Mouse (Mus musculus): Measurements from ENCODE around the gene Stxbp5. TPM values are rescaled to one million over a fixed set of nuclear protein-coding genes. Genes with fewer than 3 reads are reported as not detected.

Stxbp5 gene
- polyA plus RNA-seq, 1 experiment from 2014 or later: 4.7 TPM

GRCm38 (mm10) chr10:9796429-9796828, 104.5 kb downstream of the Stxbp5 start:
- H3K9me3 ChIP-seq (replicated peaks; ENCODE audit: control insufficient read depth, low read length): no peaks in the 10 kb centered on the region
- H3K4me2 ChIP-seq (ENCODE audit: low read depth, low read length): no peak overlapping the region
- ATAC-seq (ENCODE audit: insufficient read depth, low FRiP score): no peak
- no peak overlapping the region for H3K9ac ChIP-seq (ENCODE audit: low read length)
- peaks cover 4% of the 10 kb centered on the region; the same call in 1 of the 2 replicates for H3K36me3 ChIP-seq (ENCODE audit: control insufficient read depth, insufficient read depth, low read length)
- H3K4me3 ChIP-seq (replicated peaks; ENCODE audit: low read length): no peak overlapping the region
- no peaks in the 10 kb centered on the region for H3K4me1 ChIP-seq (ENCODE audit: control insufficient read depth, insufficient read depth, low read length)
- 91% methylated on average over 1 of the region's 1 CpGs for WGBS
- H3K27me3 ChIP-seq (ENCODE audit: control insufficient read depth, insufficient read depth, low read length): no peaks in the 10 kb centered on the region
- no peak overlapping the region for H3K27ac ChIP-seq (ENCODE audit: low read length)

DNA sequence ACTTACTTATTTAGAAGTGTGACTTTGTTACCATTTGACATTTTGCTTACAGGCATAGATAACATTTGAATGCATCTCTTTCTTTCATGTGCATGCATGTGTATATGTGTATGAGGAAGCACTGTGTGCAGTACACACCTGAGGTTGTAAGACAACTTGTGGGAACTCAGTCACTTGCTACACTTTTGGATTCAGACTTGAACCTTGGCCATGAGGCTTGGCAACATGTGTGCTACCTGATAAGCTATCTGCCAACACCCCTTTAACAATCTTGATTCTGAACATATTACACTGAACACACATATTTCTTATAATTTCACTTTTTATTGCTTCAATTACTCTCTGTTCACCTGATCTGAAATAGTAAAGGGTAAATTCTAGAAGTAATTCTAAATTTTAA, 106.5 kb downstream of the Stxbp5 start:
- Histone ChIP-seq H3K36me3 (ENCODE audit: control insufficient read depth, insufficient read depth, low read length) (peaks cover 4% of the 10 kb centered on the region; the same call in 1 of the 2 replicates), H3K9me3 (replicated peaks; ENCODE audit: control insufficient read depth, low read length) (no peaks in the 10 kb centered on the region), H3K4me2 (ENCODE audit: low read depth, low read length) (no peak overlapping the region), H3K4me3 (replicated peaks; ENCODE audit: low read length) (no peak overlapping the region), H3K9ac (ENCODE audit: low read length) (no peak overlapping the region), H3K4me1 (ENCODE audit: control insufficient read depth, insufficient read depth, low read length) (no peaks in the 10 kb centered on the region), H3K27me3 (ENCODE audit: control insufficient read depth, insufficient read depth, low read length) (no peaks in the 10 kb centered on the region), H3K27ac (ENCODE audit: low read length) (no peak overlapping the region)
- ATAC-seq (ENCODE audit: insufficient read depth, low FRiP score): no peak

DNA sequence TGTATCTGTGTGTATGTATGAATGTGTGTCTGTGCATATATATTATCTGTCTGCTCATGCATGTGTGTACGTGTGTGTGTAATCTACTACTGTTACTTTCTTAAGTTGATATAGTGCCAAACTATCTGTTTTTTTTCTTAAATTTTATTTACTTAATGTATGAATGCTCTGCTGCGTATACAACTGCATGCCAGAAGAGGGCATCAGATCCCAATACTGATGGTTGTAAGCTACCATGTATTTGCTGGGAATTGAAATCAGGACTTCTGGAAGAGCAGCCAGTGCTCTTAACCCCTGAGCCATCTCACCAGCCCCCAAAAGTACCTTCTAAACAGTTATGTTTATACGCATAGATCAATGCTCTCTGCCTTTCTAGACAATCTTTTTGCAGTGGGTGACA, 109.9 kb downstream of the Stxbp5 start:
- Histone ChIP-seq H3K27ac (ENCODE audit: low read length) (no peak overlapping the region), H3K9me3 (replicated peaks; ENCODE audit: control insufficient read depth, low read length) (no peaks in the 10 kb centered on the region), H3K36me3 (ENCODE audit: control insufficient read depth, insufficient read depth, low read length) (no peaks in the 10 kb centered on the region), H3K9ac (ENCODE audit: low read length) (no peak overlapping the region), H3K4me2 (ENCODE audit: low read depth, low read length) (no peak overlapping the region), H3K4me3 (replicated peaks; ENCODE audit: low read length) (no peak overlapping the region), H3K4me1 (ENCODE audit: control insufficient read depth, insufficient read depth, low read length) (no peaks in the 10 kb centered on the region), H3K27me3 (ENCODE audit: control insufficient read depth, insufficient read depth, low read length) (no peaks in the 10 kb centered on the region)
- ATAC-seq (ENCODE audit: insufficient read depth, low FRiP score): no peak
- 84% methylated on average over 3 of the region's 3 CpGs for WGBS

- Histone ChIP-seq H3K4me1 (ENCODE audit: control insufficient read depth, insufficient read depth, low read length) (no peaks in the 10 kb centered on the region), H3K36me3 (ENCODE audit: control insufficient read depth, insufficient read depth, low read length) (no peaks in the 10 kb centered on the region), H3K27ac (ENCODE audit: low read length) (no peak overlapping the region), H3K9ac (ENCODE audit: low read length) (no peak overlapping the region), H3K27me3 (ENCODE audit: control insufficient read depth, insufficient read depth, low read length) (no peaks in the 10 kb centered on the region), H3K4me3 (replicated peaks; ENCODE audit: low read length) (no peak overlapping the region), H3K9me3 (replicated peaks; ENCODE audit: control insufficient read depth, low read length) (no peaks in the 10 kb centered on the region), H3K4me2 (ENCODE audit: low read depth, low read length) (no peak overlapping the region)
- 87% methylated on average over 11 of the region's 11 CpGs for WGBS
- ATAC-seq (ENCODE audit: insufficient read depth, low FRiP score): no peak
Measured at GRCm38 (mm10) chr10:9786461-9786860, 114.4 kb downstream of the Stxbp5 start.

DNA sequence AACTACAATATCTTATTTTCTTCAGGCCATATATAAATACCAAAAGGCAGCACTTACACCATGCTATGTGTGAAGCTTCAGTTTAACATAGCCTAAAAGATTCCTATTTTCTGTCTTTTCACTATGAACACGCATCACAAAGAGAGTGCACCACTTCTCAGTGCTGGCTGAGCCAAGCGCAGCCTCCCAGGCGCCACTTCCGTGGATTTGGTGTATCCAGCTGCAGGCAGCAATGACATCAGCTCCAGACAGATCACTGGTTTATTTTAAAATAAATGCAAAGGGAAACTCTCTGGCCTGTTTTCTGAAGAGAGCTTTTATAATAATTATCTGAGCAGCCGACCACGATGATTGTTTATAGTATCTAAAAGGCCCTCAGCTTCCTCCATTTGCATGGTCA, 115.2 kb downstream of the Stxbp5 start:
- Histone ChIP-seq H3K27ac (ENCODE audit: low read length) (no peak overlapping the region), H3K36me3 (ENCODE audit: control insufficient read depth, insufficient read depth, low read length) (no peaks in the 10 kb centered on the region), H3K9me3 (replicated peaks; ENCODE audit: control insufficient read depth, low read length) (no peaks in the 10 kb centered on the region), H3K27me3 (ENCODE audit: control insufficient read depth, insufficient read depth, low read length) (no peaks in the 10 kb centered on the region), H3K4me3 (replicated peaks; ENCODE audit: low read length) (no peak overlapping the region), H3K9ac (ENCODE audit: low read length) (no peak overlapping the region), H3K4me1 (ENCODE audit: control insufficient read depth, insufficient read depth, low read length) (no peaks in the 10 kb centered on the region), H3K4me2 (ENCODE audit: low read depth, low read length) (no peak overlapping the region)
- WGBS: 38% methylated on average over 6 of the region's 6 CpGs
- no peak for ATAC-seq (ENCODE audit: insufficient read depth, low FRiP score)

DNA sequence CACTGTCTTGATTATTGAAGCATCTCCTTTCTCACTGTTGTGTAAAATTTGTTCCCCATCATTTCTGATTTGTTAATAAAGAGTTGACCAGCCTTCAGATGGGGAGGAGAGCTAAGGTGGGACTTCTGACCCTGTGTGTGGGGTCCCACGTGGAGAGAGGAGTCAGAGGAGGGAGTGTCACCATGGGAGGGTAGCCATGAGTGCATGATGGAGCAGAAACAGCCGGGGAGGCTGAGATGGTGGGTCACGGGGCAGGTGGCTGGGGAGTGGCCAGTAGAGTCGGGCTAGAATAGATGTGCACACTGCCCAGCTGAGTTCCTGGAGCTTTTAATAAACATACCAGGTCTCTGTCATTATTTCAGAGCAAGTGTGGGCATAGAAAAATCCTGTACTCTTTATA, 121.0 kb downstream of the Stxbp5 start:
- H3K9me3 ChIP-seq (replicated peaks; ENCODE audit: control insufficient read depth, low read length): no peaks in the 10 kb centered on the region
- no peaks in the 10 kb centered on the region for H3K36me3 ChIP-seq (ENCODE audit: control insufficient read depth, insufficient read depth, low read length)
- H3K27ac ChIP-seq (ENCODE audit: low read length): no peak overlapping the region
- no peak overlapping the region for H3K4me3 ChIP-seq (replicated peaks; ENCODE audit: low read length)
- H3K27me3 ChIP-seq (ENCODE audit: control insufficient read depth, insufficient read depth, low read length): no peaks in the 10 kb centered on the region
- H3K4me2 ChIP-seq (ENCODE audit: low read depth, low read length): no peak overlapping the region
- WGBS: 57% methylated on average over 4 of the region's 4 CpGs
- H3K4me1 ChIP-seq (ENCODE audit: control insufficient read depth, insufficient read depth, low read length): no peaks in the 10 kb centered on the region
- no peak for ATAC-seq (ENCODE audit: insufficient read depth, low FRiP score)
- no peak overlapping the region for H3K9ac ChIP-seq (ENCODE audit: low read length)

- WGBS: 71% methylated on average over 12 of the region's 12 CpGs
Measured at GRCm38 (mm10) chr10:9770261-9770660, 130.6 kb downstream of the Stxbp5 start.

DNA sequence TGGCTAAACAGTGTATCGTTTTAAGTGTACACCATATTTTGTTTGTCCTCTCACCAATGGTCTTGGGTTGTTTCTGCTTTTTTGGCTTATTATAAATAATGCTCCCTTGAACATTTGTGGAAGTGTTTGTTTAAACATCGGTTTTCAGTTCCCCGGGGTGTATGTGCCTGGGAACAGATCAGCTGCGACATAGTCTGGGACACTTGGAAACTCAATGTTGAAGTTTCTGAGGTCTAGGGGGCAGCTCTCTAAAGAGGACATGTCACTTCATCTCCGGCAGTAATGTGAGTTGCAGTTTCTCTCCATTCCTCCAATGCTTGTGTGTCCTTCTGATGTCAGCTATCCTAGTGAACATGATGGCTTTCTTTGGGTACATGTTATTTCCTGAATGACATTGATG, 137.0 kb downstream of the Stxbp5 start:
- Histone ChIP-seq H3K27ac (ENCODE audit: low read length) (no peak overlapping the region), H3K4me1 (ENCODE audit: control insufficient read depth, insufficient read depth, low read length) (no peaks in the 10 kb centered on the region), H3K4me3 (replicated peaks; ENCODE audit: low read length) (no peak overlapping the region), H3K9ac (ENCODE audit: low read length) (no peak overlapping the region), H3K9me3 (replicated peaks; ENCODE audit: control insufficient read depth, low read length) (no peaks in the 10 kb centered on the region), H3K4me2 (ENCODE audit: low read depth, low read length) (no peak overlapping the region), H3K27me3 (ENCODE audit: control insufficient read depth, insufficient read depth, low read length) (no peaks in the 10 kb centered on the region), H3K36me3 (ENCODE audit: control insufficient read depth, insufficient read depth, low read length) (peaks cover 12% of the 10 kb centered on the region)
- ATAC-seq (ENCODE audit: insufficient read depth, low FRiP score): no peak
- 78% methylated on average over 5 of the region's 5 CpGs for WGBS

More at GRCm38 (mm10) chr10:9770261-9770660, 130.6 kb downstream of the Stxbp5 start:
- H3K9me3 ChIP-seq (replicated peaks; ENCODE audit: control insufficient read depth, low read length): no peaks in the 10 kb centered on the region
- no peak overlapping the region for H3K4me2 ChIP-seq (ENCODE audit: low read depth, low read length)
- no peaks in the 10 kb centered on the region for H3K4me1 ChIP-seq (ENCODE audit: control insufficient read depth, insufficient read depth, low read length)
- no peak overlapping the region for H3K4me3 ChIP-seq (replicated peaks; ENCODE audit: low read length)
- no peak overlapping the region for H3K9ac ChIP-seq (ENCODE audit: low read length)
- H3K36me3 ChIP-seq (ENCODE audit: control insufficient read depth, insufficient read depth, low read length): peaks cover 7% of the 10 kb centered on the region
- H3K27me3 ChIP-seq (ENCODE audit: control insufficient read depth, insufficient read depth, low read length): no peaks in the 10 kb centered on the region
- H3K27ac ChIP-seq (ENCODE audit: low read length): no peak overlapping the region
- no peak for ATAC-seq (ENCODE audit: insufficient read depth, low FRiP score)

DNA sequence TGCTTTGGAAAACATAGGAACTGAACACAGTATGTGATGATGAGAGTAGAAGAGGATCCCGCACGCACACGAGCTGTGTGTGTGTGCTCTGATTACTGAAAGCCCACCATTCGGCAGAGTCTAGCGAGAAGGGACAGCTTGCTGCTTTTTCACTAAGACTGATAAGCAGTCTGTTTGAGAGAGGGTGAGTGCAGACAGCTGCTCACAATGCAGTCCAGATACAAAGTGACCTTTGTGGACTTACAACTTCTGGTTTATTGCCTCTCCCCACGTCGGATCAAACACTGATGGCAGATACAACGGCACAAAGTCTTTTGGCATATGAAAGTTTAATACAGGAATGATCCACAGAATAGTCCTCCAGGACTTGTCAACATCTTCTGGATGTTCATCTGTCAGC, 140.6 kb downstream of the Stxbp5 start:
- Histone ChIP-seq H3K36me3 (ENCODE audit: control insufficient read depth, insufficient read depth, low read length) (0 out of 2 replicates have a peak, but pooled peaks cover 5% of the 10 kb centered on the region), H3K27me3 (ENCODE audit: control insufficient read depth, insufficient read depth, low read length) (no peaks in the 10 kb centered on the region), H3K4me1 (ENCODE audit: control insufficient read depth, insufficient read depth, low read length) (no peaks in the 10 kb centered on the region), H3K9me3 (replicated peaks; ENCODE audit: control insufficient read depth, low read length) (no peaks in the 10 kb centered on the region), H3K27ac (ENCODE audit: low read length) (no peak overlapping the region), H3K4me3 (replicated peaks; ENCODE audit: low read length) (no peak overlapping the region), H3K9ac (ENCODE audit: low read length) (no peak overlapping the region), H3K4me2 (ENCODE audit: low read depth, low read length) (no peak overlapping the region)
- WGBS: 65% methylated on average over 8 of the region's 8 CpGs
- ATAC-seq (ENCODE audit: insufficient read depth, low FRiP score): no peak

DNA sequence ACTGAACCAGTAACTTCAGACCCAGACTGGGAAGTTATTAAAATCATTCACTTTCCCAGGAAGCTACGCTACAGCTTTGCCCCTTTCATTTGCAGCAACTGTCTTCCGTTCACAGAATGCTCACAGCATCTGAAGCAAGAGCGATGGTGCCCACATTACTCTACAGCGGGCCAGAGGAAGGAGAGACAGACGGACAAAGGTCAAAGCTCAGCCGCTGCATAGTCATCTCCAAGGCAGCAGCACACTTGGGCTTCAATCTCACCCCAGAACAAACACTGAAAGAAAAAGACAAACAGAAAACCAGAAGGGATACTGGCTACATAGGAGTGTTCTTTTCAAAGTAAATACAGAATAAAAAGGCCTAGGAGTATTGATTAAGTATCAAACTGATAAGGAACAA, 144.3 kb downstream of the Stxbp5 start:
- H3K4me2 ChIP-seq (ENCODE audit: low read depth, low read length): no peak overlapping the region
- 47% methylated on average over 6 of the region's 6 CpGs for WGBS
- no peak overlapping the region for H3K9ac ChIP-seq (ENCODE audit: low read length)
- ATAC-seq (ENCODE audit: insufficient read depth, low FRiP score): no peak
- H3K9me3 ChIP-seq (replicated peaks; ENCODE audit: control insufficient read depth, low read length): no peaks in the 10 kb centered on the region
- H3K4me1 ChIP-seq (ENCODE audit: control insufficient read depth, insufficient read depth, low read length): no peaks in the 10 kb centered on the region
- H3K36me3 ChIP-seq (ENCODE audit: control insufficient read depth, insufficient read depth, low read length): 0 out of 2 replicates have a peak, but pooled peaks cover 5% of the 10 kb centered on the region
- no peak overlapping the region for H3K27ac ChIP-seq (ENCODE audit: low read length)
- H3K4me3 ChIP-seq (replicated peaks; ENCODE audit: low read length): no peak overlapping the region
- H3K27me3 ChIP-seq (ENCODE audit: control insufficient read depth, insufficient read depth, low read length): no peaks in the 10 kb centered on the region
